Mouse (Mus musculus): ENCODE measurements around the gene Lrrc49.

Gene Lrrc49

DNA sequence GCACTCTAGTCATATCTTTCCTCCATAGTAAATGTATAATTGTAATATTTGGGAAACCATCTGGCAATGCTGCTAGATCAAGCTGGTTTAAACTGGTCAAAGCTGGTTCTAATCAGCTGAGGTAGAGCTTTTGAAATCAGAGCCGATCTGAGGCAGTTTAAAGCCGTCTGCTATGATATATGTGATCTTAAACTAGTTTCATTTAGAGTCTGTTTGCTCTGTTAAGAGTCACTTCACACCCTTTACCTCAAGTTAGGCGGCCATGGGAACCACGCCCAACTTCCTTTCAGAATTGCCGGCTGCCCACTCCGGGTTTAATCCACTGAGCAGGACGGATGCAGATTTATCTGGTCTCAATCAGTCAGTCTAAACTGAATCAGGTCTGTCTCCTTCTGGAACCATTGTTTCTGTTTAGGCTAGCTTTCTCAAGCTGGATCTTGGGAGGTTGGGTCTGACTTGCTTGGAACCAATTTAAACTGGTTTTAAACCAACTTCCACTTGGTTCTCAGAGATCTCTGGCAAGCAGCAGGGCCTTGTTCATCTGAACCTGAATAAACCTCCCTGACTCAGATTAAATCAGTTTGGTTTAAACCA, 144.4 kb downstream of the Lrrc49 start:
- DNase-seq (ENCODE audit: low spot score in 2 of 2): no peak

- DNase-seq (ENCODE audit: low spot score in 2 of 2): no peak
Observed at GRCm38 (mm10) chr9:60530310-60530709, 157.6 kb downstream of the Lrrc49 start.

DNA sequence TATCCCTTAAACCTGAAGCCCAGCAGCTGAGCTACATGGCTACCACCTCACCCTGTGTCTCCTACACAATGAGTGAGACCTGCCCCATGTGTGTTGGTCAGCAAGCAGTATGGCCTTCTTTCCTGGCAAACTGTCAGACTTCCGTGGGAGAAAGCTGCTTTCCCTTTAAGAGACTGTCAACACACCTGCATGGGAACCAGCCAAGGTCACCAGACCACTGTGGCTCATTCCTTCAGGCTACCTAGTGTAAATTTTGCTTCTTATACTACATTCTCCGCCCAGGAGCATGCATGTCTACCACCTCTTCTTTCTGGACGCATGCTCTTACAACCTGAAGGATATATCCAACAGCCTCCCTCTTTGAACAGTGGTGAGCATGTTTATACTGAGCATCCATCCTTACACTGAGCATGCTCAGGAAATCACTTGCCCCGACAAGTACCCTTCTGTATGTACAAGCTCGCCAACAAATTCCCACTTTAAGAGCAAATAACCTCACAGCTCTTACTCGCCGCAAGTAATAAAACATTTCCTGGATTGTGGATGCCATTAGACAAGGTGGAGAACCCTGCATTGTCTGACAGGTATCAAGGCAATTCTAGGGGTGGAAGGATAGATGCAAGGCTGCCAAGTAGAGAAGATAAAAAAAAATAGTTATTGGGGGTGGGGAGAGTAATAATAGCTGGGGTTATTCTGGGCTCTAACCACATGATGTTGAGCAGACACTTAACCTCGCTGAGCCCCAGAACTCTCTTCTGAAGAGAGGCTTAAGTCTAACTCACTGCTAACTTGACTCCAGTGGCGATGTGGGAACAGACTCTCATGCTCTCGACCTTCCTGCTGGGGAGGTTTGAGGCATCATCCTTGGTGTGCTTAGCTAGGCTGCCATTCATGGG, 158.4 kb downstream of the Lrrc49 start:
- no peak for DNase-seq (ENCODE audit: low spot score in 2 of 2)

GRCm38 (mm10) chr9:60528269-60528668, 159.7 kb downstream of the Lrrc49 start:
- DNase-seq (ENCODE audit: low spot score in 2 of 2): no peak

DNA sequence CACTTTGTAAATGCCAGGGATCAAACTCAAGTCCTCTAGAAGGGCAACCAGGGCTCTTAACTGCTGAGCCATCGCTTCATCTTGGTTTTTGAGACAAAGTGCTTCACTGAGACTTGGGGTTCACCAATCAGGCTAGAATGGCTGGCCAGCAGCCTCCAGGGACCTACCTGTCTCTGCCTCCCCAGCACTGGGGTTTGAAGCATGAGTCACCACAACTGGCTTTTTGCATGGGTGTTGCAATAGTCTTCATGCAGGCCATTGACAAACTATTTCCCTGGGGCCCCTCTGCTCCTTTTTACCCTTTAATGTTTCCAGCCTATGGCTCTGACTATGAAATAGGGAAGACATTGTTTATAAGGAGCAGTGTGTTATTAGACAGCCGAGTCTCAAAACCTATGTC, 160.1 kb downstream of the Lrrc49 start:
- DNase-seq (ENCODE audit: low spot score in 2 of 2): no peak

DNA sequence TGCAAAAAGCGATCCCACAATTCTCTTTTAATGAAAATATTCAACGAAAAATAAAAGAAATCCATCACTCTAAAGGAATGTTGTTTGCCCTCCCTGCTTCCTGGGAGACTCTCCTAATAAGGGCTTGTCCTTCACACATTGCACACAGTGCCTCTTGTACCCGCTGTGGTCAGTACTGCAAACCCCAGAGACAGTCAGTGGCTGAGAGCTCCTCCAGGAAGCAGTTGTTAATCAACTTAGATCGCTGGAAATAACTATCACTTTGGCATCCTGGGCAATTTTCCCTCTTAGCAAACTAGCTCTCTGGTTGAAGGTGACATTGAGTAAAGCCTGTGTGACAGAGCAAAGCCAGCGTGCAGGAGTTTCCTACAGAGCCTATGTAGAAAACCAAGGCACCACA, 160.9 kb downstream of the Lrrc49 start:
- DNase-seq (ENCODE audit: low spot score in 2 of 2): no peak

DNA sequence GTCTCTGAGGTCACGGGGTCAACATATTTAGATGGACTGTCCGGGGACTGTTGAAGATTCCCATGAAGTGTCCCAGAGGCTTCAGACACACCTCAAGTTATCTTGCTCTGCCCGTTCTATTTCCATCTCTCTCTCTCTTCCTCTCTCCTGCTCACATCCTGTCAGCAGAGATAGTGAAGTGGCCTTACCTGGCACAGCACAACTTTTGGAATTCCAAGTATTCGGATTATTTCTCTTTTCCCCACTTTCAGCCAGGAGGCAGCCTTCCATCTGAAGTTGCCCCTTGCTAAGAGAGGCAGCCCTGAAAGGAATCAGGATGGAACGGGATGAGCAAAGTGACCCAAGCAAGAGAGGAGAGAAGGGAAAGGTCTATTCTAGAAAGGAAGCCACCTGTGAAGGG, 161.8 kb downstream of the Lrrc49 start:
- no peak for DNase-seq (ENCODE audit: low spot score in 2 of 2)

DNA sequence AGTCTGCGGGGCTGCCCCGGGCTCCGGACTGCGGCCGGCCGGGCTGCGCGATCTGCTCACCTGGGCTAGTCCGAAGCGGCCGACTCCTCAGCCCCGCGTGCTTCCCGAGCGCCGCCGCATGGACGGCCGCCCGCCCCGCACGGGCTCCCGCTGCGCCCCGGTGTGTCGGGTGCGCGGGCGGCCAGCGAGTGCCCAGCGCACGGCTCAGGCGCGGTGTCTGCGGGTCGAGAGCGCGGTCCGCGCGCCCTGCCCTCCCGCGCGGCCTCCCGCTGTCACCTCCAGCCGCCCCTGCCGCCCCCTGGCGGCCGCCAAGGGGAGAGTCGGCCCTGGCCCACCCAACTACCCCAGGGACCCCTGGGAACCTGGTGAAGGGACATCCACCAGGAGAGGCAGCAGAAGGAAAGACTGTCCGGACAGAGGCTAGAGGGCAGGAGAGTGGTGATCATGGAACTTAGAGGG, 166.1 kb downstream of the Lrrc49 start, which contains the start of gene Thsd4:
TSS of gene Thsd4 (minus strand) at position 241 of the 459 bp plus-strand sequence.
- peak in 1 of 2 experiments; percentile 58 for DNase-seq (ENCODE audit: low spot score in 2 of 2)

DNA sequence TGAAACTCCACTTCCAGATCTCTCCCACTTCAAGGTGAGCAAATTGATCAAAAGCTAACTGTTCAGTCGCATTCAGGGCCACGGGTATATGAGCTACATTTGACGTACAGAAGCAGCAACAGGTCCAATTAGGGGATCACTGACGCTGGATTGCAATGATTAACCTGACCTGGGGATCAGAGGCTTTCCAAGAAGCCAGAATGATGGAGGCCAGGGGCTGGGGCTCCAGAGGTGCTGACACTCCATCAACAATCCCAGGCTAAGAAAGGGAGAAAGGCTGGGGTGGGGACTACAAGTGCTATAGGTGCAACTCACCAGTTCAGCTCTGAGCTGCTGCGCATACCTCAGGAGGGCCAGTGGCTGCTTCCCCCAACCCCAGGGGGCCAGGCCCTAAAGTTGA, 166.8 kb downstream of the Lrrc49 start:
- DNase-seq (ENCODE audit: low spot score in 2 of 2): no peak

DNA sequence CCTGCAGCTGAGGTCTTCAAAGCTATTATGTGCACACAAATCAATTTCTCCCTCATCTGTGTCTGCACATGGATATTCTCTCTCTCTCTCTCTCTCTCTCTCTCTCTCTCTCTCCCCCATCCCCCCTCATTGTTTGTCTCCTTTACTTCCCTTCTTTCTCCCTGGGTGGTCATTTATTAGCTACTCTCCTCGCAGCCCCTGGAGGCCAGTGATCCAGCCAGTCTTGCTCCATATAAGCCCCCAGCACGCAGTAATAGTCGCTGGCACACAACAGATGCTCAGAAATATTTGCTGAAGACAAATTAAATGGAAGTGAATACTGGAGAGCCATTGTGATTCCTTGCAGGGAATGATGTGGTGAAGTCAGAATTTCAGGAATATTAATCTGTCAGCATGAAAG, 168.4 kb downstream of the Lrrc49 start:
- DNase-seq (ENCODE audit: low spot score in 2 of 2): no peak

All from cerebellum, postnatal 4 days (tissue).